Mouse (Mus musculus): ENCODE data around the gene Mical1. TPM values are rescaled to one million over a fixed set of nuclear protein-coding genes. Genes with fewer than 3 reads are reported as not detected.

The Mical1 gene
- total and polyA plus RNA-seq, 2 experiments from 2014 or later, result 36.1 to 60.4 TPM

GRCm38 (mm10) chr10:41459990-41460389 is 16.1 kb upstream of the Mical1 start:
- Histone ChIP-seq H3K36me3 (replicated peaks; ENCODE audit: control insufficient read depth, insufficient read depth, low read length) (peaks cover 42% of the 10 kb centered on the region), H3K4me2 (ENCODE audit: low read depth, low read length) (no peak overlapping the region)

GRCm38 (mm10) chr10:41460501-41460900 is 15.6 kb upstream of the Mical1 start:
- H3K36me3 ChIP-seq (replicated peaks; ENCODE audit: control insufficient read depth, insufficient read depth, low read length), result peaks cover 40% of the 10 kb centered on the region
- H3K4me1 ChIP-seq (ENCODE audit: control insufficient read depth, insufficient read depth), result peaks cover 6% of the 10 kb centered on the region; the same call in 1 of the 2 replicates
- H3K9ac ChIP-seq (replicated peaks; ENCODE audit: low read depth, low read length), result no peak overlapping the region
- DNase-seq (ENCODE audit: low spot score), result no peak
- no peak overlapping the region for H3K4me2 ChIP-seq (ENCODE audit: low read depth, low read length)
- H3K9me3 ChIP-seq (replicated peaks; ENCODE audit: control insufficient read depth, low read length), result no peaks in the 10 kb centered on the region
- no peak overlapping the region for H3K4me3 ChIP-seq (ENCODE audit: low read depth, low read length)
- no peaks in the 10 kb centered on the region for H3K27me3 ChIP-seq (ENCODE audit: control insufficient read depth, insufficient read depth, low read length)
- ATAC-seq (ENCODE audit: insufficient read depth, low read depth), result no peak
- WGBS, result 20% methylated on average over 2 of the region's 2 CpGs
- TF ChIP-seq CTCF (IDR thresholded peaks at IDR 0.05; ENCODE audit: low read depth), result no peak
- TF ChIP-seq EP300 (IDR thresholded peaks at IDR 0.05; ENCODE audit: low read depth), result no peak
- no peak overlapping the region for H3K27ac ChIP-seq (ENCODE audit: low read depth)

More at GRCm38 (mm10) chr10:41459990-41460389, 16.1 kb upstream of the Mical1 start:
- 67% methylated on average over 4 of the region's 4 CpGs for WGBS
- Histone ChIP-seq H3K4me1 (ENCODE audit: control insufficient read depth, insufficient read depth) (peaks cover 6% of the 10 kb centered on the region; the same call in 1 of the 2 replicates), H3K27ac (ENCODE audit: low read depth) (no peak overlapping the region), H3K9me3 (replicated peaks; ENCODE audit: control insufficient read depth, low read length) (no peaks in the 10 kb centered on the region), H3K27me3 (ENCODE audit: control insufficient read depth, insufficient read depth, low read length) (no peaks in the 10 kb centered on the region), H3K9ac (replicated peaks; ENCODE audit: low read depth, low read length) (no peak overlapping the region), H3K4me3 (ENCODE audit: low read depth, low read length) (no peak overlapping the region)
- DNase-seq (ENCODE audit: low spot score) (no peak), ATAC-seq (ENCODE audit: insufficient read depth, low read depth) (no peak)
- TF ChIP-seq CTCF (IDR thresholded peaks at IDR 0.05; ENCODE audit: low read depth), result no peak
- no peak for TF ChIP-seq EP300 (IDR thresholded peaks at IDR 0.05; ENCODE audit: low read depth)

GRCm38 (mm10) chr10:41461057-41461722 is 14.9 kb upstream of the Mical1 start:
- DNase-seq (ENCODE audit: low spot score) (no peak), ATAC-seq (ENCODE audit: insufficient read depth, low read depth) (peak; percentile 44; the same call in 1 of the 2 replicates)
- Histone ChIP-seq H3K4me1 (ENCODE audit: control insufficient read depth, insufficient read depth) (peaks cover 6% of the 10 kb centered on the region; the same call in 1 of the 2 replicates), H3K27ac (ENCODE audit: low read depth) (no peak overlapping the region; the same call in 1 of the 2 replicates), H3K4me2 (ENCODE audit: low read depth, low read length) (no peak overlapping the region), H3K36me3 (replicated peaks; ENCODE audit: control insufficient read depth, insufficient read depth, low read length) (peaks cover 33% of the 10 kb centered on the region), H3K9ac (replicated peaks; ENCODE audit: low read depth, low read length) (no peak overlapping the region), H3K27me3 (ENCODE audit: control insufficient read depth, insufficient read depth, low read length) (no peaks in the 10 kb centered on the region), H3K9me3 (replicated peaks; ENCODE audit: control insufficient read depth, low read length) (no peaks in the 10 kb centered on the region), H3K4me3 (ENCODE audit: low read depth, low read length) (no peak overlapping the region)
- TF ChIP-seq CTCF (IDR thresholded peaks at IDR 0.05; ENCODE audit: low read depth) (no peak), EP300 (IDR thresholded peaks at IDR 0.05; ENCODE audit: low read depth) (no peak)
- WGBS, result 75% methylated on average over 3 of the region's 3 CpGs

GRCm38 (mm10) chr10:41464401-41464955 is 11.6 kb upstream of the Mical1 start:
- DNase-seq (ENCODE audit: low spot score) (no peak), ATAC-seq (ENCODE audit: insufficient read depth, low read depth) (no peak)
- Histone ChIP-seq H3K4me2 (ENCODE audit: low read depth, low read length) (no peak overlapping the region), H3K27ac (ENCODE audit: low read depth) (no peak overlapping the region), H3K36me3 (replicated peaks; ENCODE audit: control insufficient read depth, insufficient read depth, low read length) (peaks cover 25% of the 10 kb centered on the region), H3K4me1 (ENCODE audit: control insufficient read depth, insufficient read depth) (no peaks in the 10 kb centered on the region), H3K9ac (replicated peaks; ENCODE audit: low read depth, low read length) (no peak overlapping the region), H3K9me3 (replicated peaks; ENCODE audit: control insufficient read depth, low read length) (no peaks in the 10 kb centered on the region), H3K27me3 (ENCODE audit: control insufficient read depth, insufficient read depth, low read length) (no peaks in the 10 kb centered on the region), H3K4me3 (ENCODE audit: low read depth, low read length) (no peak overlapping the region)
- no peak for TF ChIP-seq CTCF (IDR thresholded peaks at IDR 0.05; ENCODE audit: low read depth)
- TF ChIP-seq EP300 (IDR thresholded peaks at IDR 0.05; ENCODE audit: low read depth), result no peak
- 63% methylated on average over 15 of the region's 15 CpGs for WGBS

GRCm38 (mm10) chr10:41467325-41467724 is 8.8 kb upstream of the Mical1 start:
- 67% methylated on average over 6 of the region's 6 CpGs for WGBS
- ATAC-seq (ENCODE audit: insufficient read depth, low read depth) (no peak), DNase-seq (ENCODE audit: low spot score) (no peak)
- Histone ChIP-seq H3K4me1 (ENCODE audit: control insufficient read depth, insufficient read depth) (no peaks in the 10 kb centered on the region), H3K9me3 (replicated peaks; ENCODE audit: control insufficient read depth, low read length) (no peaks in the 10 kb centered on the region), H3K9ac (replicated peaks; ENCODE audit: low read depth, low read length) (no peak overlapping the region), H3K27me3 (ENCODE audit: control insufficient read depth, insufficient read depth, low read length) (no peaks in the 10 kb centered on the region), H3K4me3 (ENCODE audit: low read depth, low read length) (no peak overlapping the region), H3K27ac (ENCODE audit: low read depth) (no peak overlapping the region), H3K36me3 (replicated peaks; ENCODE audit: control insufficient read depth, insufficient read depth, low read length) (peaks cover 23% of the 10 kb centered on the region), H3K4me2 (ENCODE audit: low read depth, low read length) (no peak overlapping the region)
- no peak for TF ChIP-seq CTCF (IDR thresholded peaks at IDR 0.05; ENCODE audit: low read depth)
- no peak for TF ChIP-seq EP300 (IDR thresholded peaks at IDR 0.05; ENCODE audit: low read depth)

Data from heart, postnatal 0 days (tissue).